Mouse (Mus musculus) stomach, postnatal 0 days (tissue): Measurements from ENCODE around the gene Dedd2.

Experiments
- CTCF ChIP-seq: IDR thresholded peaks from 2 replicates; pipeline ENCODE4 v1.5.1; 2016; ENCODE audit warnings: antibody characterized with exemption, low read depth, mild to moderate bottlenecking, moderate library complexity
- EP300 ChIP-seq: optimal IDR thresholded peaks from 2 replicates; pipeline ENCODE3; 2016; ENCODE audit warnings: antibody characterized with exemption

- TF ChIP-seq CTCF (no peak), EP300 (no peak)
Observed at GRCm38 (mm10) chr7:25205355-25206093, 14.9 kb downstream of the Dedd2 start.
